Mouse (Mus musculus) layer of hippocampus, postnatal 36 days (tissue): ENCODE data around the gene Zbtb7b. TPM values are rescaled to one million over a fixed set of nuclear protein-coding genes. Genes with fewer than 3 reads are reported as not detected.
A peak's percentile ranks its signal among the peaks of the same experiment; 100 is the strongest.

ENCODE experiments used
- DNase-seq, 2 experiments: peaks; one replicate each; pipeline ENCODE4 v3.0.0; 2022
- total RNA-seq, 2 experiments: library from RNA; stranded (reverse); gene quantifications; 2 replicates each; pipeline ENCODE4 v1.2.3; 2021

Gene Zbtb7b
- total RNA-seq, 2 experiments from 2014 or later = 15.1 to 16.1 TPM

GRCm38 (mm10) chr3:89388901-89389740 is 5.5 kb downstream of the Zbtb7b start:
- no peak for DNase-seq

DNA sequence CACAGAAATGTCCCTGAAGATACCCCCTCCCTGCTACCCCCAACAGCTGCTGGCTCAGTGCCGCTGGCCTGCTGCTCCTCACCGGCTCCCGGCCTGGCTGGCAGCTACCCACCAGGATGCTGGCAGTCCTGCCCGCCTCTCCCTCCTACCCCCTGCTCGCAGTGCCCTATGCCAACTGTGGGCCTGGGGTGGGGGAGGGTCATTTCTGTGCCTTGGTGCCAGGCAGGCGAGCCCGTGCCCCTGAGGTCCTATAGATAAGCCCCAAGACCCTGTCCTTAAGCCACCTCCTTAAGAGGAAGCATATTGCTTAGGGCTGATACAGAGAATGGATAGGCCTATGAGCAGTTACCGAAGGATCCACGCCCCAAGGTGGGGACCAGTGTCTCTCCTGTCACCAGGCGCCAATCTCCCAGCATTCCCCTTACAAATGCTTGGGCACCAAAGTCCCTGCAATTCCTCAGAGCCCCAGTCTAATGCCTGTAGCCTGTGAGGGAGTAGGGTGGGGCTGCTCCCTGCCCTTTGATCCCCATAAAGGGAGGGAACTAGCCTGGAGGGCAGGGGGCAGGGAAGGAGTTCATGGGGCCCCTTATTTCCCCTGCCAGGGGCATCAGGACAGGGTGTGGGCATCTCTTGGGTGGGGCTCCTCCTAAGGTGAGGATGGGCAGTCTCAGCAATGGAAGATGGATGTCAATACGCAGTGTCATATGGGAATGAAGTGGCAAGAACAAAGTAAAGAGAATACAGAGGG is 6.3 kb downstream of the Zbtb7b start:
- DNase-seq = peak in 1 of 2 experiments; percentile 65

GRCm38 (mm10) chr3:89387632-89388031 is 6.9 kb downstream of the Zbtb7b start:
- DNase-seq = no peak

GRCm38 (mm10) chr3:89386438-89387420 is 7.8 kb downstream of the Zbtb7b start:
- DNase-seq = no peak

- DNase-seq = no peak
Observed at GRCm38 (mm10) chr3:89385451-89385850, 9.1 kb downstream of the Zbtb7b start.

GRCm38 (mm10) chr3:89384331-89385076 is 10.1 kb downstream of the Zbtb7b start:
- no peak for DNase-seq

- no peak for DNase-seq
Observed at GRCm38 (mm10) chr3:89383651-89384255, 10.8 kb downstream of the Zbtb7b start.

DNA sequence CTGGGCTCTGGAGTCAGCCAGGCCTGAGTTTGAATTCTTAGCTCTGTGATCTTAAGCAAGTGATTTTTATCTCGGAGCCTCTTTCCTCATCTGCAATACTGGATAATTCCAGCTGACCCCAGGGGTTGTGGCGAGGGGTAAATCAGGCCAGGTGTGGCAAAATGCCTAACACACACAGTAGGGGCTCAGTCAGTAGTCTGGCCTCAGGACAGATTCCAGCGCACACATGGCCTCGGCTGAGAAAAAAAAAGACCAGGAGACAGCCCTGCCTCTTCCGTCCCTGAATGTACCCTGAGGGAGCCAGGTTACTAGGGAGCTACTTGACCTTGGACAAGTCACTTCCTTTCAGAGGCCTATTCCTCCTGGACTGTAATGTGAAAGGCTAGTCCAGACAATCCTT is 11.6 kb downstream of the Zbtb7b start:
- no peak for DNase-seq

DNA sequence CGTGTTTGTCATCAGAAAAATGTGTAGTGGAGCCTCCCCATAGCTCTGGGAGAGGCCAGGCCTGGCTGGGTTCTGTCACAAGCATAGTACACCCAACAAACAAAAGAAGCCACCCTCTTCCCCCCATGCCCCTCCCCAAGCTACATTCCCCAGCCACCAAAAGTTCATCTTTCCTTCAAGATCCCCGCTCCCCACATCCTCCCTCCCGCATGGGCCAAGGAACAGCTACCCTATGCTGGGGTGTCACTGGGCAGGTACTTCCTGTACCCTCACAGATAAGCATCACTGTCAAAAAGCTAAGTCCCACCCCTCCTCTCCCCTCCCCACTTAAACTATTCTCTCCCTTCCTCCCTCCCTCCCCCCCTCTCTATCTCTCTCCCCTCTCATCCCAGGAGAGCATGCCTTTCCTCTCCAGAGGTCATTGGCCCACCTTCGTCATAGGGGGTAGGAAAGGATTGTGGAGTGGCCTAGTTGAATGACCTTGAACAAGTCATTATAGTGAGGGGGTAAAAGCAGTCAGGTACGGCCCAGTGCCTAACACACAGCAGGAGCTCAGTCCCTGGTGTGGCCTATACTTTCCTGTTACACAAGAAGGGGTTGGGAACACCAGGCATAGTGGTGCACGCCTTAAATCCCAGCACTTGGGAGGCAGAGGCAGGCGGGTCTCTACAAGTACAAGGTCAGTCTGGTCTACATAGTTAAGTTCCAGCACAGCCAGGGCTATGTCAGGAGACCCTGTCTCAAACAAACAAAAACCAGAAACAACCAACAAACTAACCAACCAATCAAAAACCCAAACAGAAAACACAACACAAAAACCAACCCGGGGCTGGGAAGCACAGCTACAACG is 12.3 kb downstream of the Zbtb7b start:
- no peak for DNase-seq

DNA sequence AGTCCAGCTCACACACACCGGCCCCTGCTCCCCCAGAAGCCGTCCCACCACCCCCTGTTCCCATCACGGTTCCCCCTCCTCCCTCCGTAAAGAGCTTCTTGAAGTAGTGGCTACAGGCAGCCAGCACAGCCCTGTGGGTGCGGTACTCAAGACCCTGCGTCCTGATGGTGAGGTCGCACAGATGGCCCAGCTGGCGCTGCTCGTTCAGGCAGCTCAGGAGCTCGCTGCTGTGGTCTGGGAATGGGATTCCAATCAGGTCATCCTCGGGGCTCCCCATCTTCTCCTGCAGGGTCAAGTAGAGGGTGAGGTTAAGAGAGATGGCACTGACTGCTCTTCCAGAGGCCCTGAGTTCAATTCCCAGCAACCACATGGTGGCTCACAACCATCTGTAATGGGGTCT is 13.3 kb downstream of the Zbtb7b start:
- no peak for DNase-seq

- DNase-seq = no peak
Observed at GRCm38 (mm10) chr3:89380711-89381110, 13.9 kb downstream of the Zbtb7b start.

GRCm38 (mm10) chr3:89380291-89380690 is 14.3 kb downstream of the Zbtb7b start:
- DNase-seq = no peak

GRCm38 (mm10) chr3:89379388-89380131 is 15.0 kb downstream of the Zbtb7b start:
- DNase-seq = no peak

DNA sequence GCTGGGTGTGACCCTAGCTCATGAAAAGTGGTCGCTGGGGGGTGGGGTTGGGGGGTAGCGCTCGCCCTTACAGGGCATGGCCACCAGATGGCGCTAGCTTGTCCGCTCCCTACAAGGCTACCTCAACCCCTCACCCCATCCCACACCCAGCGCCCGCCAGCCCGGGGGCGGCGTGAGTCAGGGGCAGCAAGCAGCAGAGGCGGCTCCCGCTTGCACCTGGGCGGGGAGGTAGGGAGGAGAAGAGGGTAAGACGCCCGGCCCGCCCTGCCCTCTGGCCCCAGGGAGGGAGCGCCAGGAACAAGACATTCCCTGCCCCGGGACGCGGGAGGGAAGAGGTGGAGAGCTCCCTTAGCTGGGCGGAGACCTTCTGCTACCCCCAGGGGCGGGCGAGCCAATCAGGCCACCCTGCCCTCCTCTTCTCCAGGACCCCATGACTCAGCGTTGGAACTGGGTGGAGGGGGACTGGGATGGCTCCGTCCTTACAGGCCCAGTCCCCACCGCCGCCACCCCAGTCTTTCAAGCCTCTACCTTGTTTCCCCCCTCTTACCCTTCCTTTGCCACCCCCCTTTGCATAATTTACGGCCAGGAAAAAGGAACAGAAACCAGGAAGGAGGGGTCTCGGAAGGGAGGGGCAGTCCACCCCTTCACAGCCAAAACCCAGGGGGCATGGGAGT is 16.0 kb downstream of the Zbtb7b start:
- DNase-seq = peak; percentile 78

DNA sequence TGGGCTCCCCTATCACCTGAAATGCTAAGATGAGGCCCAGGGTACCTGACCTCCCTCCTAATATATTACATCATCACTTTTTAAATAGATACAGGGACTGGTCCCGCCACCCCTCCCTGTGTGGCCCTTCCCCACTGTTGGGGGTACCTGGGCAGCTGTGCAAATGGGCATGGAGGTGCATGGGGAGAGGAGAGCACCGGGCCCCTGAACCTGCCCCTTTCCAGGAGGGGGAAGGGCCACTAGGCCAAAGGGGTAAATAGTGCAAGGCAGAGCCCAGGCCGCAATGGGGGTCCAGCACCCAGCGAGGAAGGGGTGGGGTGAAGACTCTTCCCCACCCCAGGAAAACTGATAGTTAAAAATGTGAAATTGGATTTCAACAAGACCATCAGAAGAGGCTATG is 16.7 kb downstream of the Zbtb7b start:
- DNase-seq = no peak

DNA sequence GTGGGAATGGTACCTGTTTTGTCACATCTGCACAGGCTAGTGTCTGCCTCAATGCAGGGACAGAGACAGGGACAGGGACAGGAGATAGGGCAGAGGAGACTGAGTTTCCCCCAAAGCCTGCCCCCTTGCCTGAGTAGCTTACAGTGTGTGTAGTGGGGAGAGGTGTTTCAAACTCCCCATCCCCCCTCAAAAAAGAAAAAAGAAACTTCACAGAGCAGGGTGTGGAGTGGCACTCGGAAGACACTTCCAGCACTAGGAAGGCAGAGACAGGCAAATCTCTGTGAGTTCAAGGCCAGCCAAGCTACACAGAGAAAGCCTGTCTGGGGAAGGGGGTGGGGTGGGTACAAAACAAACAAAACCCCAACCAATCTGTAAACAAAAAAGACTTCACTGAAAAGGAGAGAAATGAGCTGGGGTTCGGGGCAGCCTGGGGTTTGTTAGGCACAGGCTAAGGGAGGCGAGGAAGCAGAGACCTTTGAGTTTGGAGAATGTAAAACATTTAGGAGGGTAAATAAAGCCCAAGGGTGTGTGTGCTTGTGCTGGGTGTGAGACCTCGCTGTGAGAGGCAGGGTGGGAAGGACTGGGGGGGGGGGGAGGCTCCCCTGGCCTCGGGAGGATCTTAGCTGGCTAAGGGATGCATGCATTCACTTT is 20.9 kb downstream of the Zbtb7b start:
- no peak for DNase-seq

DNA sequence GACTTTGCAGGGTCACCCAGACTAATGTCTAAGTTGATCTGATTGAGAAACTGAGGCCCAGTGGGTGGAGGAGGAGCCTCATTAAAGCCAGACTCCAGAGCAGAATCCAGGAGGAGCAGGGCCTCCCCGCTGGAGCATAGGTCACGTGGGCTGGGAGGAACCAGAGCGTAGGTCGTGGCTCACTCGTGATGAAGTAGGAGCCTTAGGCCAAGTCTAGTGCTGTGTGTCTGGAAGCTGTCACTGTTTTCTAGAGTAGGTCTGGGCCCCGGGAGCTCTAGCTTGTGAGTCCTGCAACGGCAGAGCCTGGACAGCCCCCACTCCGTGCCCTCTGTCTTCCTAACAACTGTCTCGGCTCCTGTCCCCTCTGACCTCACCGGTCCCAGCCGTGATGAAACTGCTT is 27.2 kb downstream of the Zbtb7b start:
- no peak for DNase-seq
